Mouse (Mus musculus) testis, adult 2 months (tissue): ENCODE measurements at regions not wholly inside any gene's neighbourhood (a gene's known extent, or its start where the extent isn't known, plus 50 kb on each side); places are given as distances from the start of the nearest gene placed in this dataset.

Source experiments
- H3K27ac ChIP-seq: fragments of 200-500 bp; 2 replicates; pipeline ENCODE4 v1.5.1; 2012; ENCODE audit warnings: low read depth, low read length; ENCODE audit not compliant: control insufficient read depth, insufficient read depth
- H3K27me3 ChIP-seq: fragments of 200-500 bp; 2 replicates; pipeline ENCODE4 v1.6.1; 2012; ENCODE audit warnings: mild to moderate bottlenecking, low read length, moderate library complexity; ENCODE audit not compliant: control insufficient read depth, insufficient read depth
- H3K36me3 ChIP-seq: fragments of 200-500 bp; 2 replicates; pipeline ENCODE4 v1.6.1; 2012; ENCODE audit warnings: mild to moderate bottlenecking, low read length; ENCODE audit not compliant: control insufficient read depth, insufficient read depth
- H3K4me1 ChIP-seq: fragments of 200-500 bp; 2 replicates; pipeline ENCODE4 v1.6.1; 2012; ENCODE audit warnings: low read length; ENCODE audit not compliant: control insufficient read depth, insufficient read depth
- H3K4me3 ChIP-seq: fragments of 200-500 bp; 2 replicates; pipeline ENCODE4 v1.5.1; 2012; ENCODE audit warnings: low read depth, mild to moderate bottlenecking, low read length, moderate library complexity, mixed read lengths; ENCODE audit not compliant: control insufficient read depth
- CTCF ChIP-seq: fragments of 200-500 bp; IDR thresholded peaks from 2 replicates; pipeline ENCODE4 v1.5.1; 2012; ENCODE audit warnings: low read depth, mild to moderate bottlenecking, inconsistent platforms, low read length, moderate library complexity; ENCODE audit not compliant: control insufficient read depth, insufficient read depth, insufficient replicate concordance
- POLR2A ChIP-seq: fragments of 200-500 bp; IDR thresholded peaks from 2 replicates; pipeline ENCODE4 v1.6.1; 2012; ENCODE audit warnings: low read depth, mild to moderate bottlenecking, inconsistent platforms, low read length, moderate library complexity; ENCODE audit not compliant: control insufficient read depth

DNA sequence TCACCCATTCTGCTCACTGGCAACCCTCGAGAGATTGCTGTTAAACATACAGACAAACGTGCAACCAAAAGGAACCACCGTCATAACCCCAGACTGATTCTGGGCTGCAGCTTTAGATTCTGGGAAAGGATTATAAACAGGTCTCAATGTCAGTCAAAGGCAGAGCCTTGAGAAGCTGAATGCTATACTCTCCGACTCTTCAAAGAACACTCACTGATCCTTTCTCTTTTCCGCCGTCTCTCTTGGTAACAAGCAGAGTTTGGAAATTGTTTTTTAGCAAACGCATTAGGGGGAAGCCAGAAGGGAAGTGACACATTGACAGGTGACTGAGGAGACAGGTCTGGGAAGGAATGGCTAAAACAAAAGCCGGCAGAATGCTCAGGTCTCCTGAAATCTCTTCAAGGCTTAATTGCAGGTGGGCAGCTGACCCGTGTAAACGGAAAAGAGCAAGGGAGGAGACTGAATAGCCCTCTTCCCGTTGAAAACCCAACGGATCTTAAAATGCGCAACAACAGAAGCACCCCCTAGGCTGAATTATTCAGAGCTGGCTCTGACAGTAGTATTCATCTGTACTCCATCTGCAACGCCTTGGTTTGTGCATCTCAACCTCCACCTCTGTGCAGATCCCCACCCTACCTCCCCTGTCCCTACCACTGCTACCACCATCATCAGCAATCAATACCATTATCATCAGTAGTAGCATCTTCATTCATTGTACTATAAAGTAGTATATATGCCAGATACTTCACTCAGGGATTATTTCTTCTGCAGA lies 219.6 kb downstream of the Tmem38b start:
- H3K27me3 ChIP-seq = no peaks in the 10 kb centered on the region
- no peaks in the 10 kb centered on the region for H3K4me1 ChIP-seq
- H3K4me3 ChIP-seq = no peak overlapping the region
- H3K36me3 ChIP-seq = no peaks in the 10 kb centered on the region
- no peak overlapping the region for H3K27ac ChIP-seq
- TF ChIP-seq POLR2A = no peak
- TF ChIP-seq CTCF = no peak

DNA sequence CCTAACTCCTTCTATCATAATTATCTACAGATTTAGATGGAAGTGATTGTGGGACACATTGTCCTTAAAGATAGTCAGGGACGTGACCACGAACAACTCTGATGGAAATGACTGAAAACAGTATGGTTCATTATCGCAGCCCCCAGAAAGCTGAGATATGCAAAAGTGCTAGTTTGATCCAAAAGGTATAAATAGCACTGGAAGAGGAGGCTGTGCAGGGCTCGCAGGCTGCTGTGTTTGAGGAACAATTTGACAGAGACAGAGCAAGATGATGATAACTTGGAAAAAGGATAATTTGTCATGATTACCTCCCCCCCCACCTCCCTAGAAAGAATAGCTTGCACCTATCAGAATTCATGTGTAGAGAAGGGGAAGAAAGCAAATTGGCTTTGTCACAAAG lies 238.5 kb downstream of the Tmem38b start:
- Histone ChIP-seq H3K4me1 (no peaks in the 10 kb centered on the region), H3K27me3 (no peaks in the 10 kb centered on the region), H3K27ac (no peak overlapping the region), H3K4me3 (no peak overlapping the region), H3K36me3 (no peaks in the 10 kb centered on the region)
- TF ChIP-seq POLR2A (no peak), CTCF (no peak)

DNA sequence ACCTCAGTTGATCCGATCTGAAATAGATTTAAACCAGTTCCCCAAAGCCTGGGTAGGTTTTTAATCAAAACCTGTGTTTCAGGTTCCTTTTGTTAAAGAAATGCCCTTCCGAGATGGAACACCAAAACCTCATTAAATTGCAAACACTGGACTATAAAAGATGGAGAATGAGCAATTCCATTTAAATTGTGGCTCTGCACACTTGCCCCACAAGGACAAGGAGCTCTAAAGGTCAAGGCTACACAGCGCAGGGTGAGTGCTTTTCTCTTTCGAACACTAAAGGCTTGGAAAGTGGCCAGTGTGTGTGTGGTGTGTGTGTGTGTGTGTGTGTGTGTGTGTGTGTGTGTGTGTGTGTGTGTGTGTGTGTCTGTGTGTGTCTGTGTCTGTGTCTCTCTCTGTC lies 246.1 kb downstream of the Tmem38b start:
- Histone ChIP-seq H3K27ac (no peak overlapping the region), H3K4me3 (no peak overlapping the region), H3K4me1 (0 out of 2 replicates have a peak, but pooled peaks cover 2% of the 10 kb centered on the region), H3K36me3 (no peaks in the 10 kb centered on the region), H3K27me3 (no peaks in the 10 kb centered on the region)
- no peak for TF ChIP-seq POLR2A
- no peak for TF ChIP-seq CTCF

DNA sequence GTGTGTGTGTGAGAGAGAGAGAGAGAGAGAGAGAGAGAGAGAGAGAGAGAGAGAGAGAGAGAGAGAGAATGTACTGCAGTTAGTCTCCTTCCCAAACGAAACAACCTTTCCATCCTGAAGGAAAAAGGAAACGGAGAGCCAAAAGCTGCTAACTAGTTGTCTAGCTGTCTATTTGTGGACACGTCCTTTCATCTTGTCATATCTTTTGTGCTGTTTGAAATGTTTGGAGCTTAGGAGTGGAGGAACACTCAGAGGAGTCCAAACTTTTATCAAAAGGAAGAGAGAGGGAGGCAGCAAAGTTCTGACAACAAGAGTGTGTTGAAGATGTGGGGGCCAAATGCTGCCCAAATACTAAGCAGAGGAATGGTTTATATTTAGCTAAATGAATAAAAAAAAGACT lies 246.6 kb downstream of the Tmem38b start:
- Histone ChIP-seq H3K27ac (no peak overlapping the region), H3K4me1 (0 out of 2 replicates have a peak, but pooled peaks cover 2% of the 10 kb centered on the region), H3K36me3 (no peaks in the 10 kb centered on the region), H3K27me3 (no peaks in the 10 kb centered on the region), H3K4me3 (no peak overlapping the region)
- TF ChIP-seq POLR2A = no peak
- no peak for TF ChIP-seq CTCF

DNA sequence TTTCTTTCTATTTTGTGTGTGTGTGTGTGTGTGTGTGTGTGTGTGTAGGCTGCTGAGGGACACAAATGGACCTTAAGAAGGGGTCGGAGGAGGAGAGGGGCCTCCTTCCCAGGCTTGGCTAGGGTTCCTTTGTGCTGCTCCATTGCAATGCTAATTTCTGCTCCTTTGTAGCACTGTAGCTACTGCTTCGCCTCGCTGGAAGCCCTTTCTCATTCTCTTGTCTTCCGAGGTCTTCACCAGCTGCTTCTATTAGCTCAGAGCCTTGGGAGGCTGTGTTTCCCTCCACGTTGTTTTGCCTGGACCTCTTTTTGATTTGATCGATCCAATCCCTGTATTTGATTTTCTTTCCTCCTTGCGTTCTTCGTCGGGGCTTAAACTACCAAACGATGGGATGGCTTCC lies 247.1 kb downstream of the Tmem38b start:
- Histone ChIP-seq H3K27ac (no peak overlapping the region), H3K36me3 (no peaks in the 10 kb centered on the region), H3K27me3 (no peaks in the 10 kb centered on the region), H3K4me3 (no peak overlapping the region), H3K4me1 (0 out of 2 replicates have a peak, but pooled peaks cover 2% of the 10 kb centered on the region)
- no peak for TF ChIP-seq CTCF
- TF ChIP-seq POLR2A = no peak

DNA sequence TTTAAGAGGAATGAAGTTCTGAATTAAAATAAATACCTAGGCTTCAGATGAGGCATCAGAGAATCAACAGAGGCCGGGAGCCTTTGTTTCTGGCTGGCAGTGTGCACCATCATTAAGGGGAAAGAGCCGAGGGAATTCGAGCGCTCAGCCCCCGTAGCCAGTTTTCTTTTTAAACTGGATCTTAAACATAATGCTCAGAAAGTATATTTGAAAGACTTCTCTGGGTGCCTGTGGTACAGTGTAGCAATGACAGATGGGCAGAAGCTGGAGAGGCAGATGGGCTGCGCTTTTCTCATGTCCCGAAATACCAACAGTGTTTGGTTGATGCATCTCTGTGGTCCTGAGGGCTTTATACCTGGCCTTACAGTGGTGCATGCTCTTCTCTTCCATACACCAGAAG lies 247.6 kb downstream of the Tmem38b start:
- Histone ChIP-seq H3K4me1 (0 out of 2 replicates have a peak, but pooled peaks cover 2% of the 10 kb centered on the region), H3K27me3 (no peaks in the 10 kb centered on the region), H3K36me3 (no peaks in the 10 kb centered on the region), H3K27ac (no peak overlapping the region), H3K4me3 (no peak overlapping the region)
- TF ChIP-seq POLR2A (no peak), CTCF (no peak)

DNA sequence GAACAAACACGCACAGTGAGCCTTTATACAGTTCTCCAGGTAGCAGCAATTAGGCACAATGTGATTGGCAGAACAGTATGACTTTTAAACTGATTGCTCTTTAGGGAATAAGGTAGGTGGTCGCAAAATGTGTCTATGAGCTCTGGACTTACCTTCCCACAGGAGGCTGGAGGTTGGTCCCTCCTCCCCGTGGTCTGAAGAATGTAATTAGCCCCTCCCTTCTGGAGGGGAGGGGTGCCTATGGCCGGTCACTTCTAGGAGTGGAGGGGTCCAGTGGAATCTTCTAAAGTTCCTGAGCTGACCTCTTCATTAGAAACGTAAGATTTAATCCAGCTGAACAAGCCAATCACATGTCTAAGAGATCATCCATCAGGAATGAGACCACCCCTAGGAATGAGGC lies 248.4 kb downstream of the Tmem38b start:
- Histone ChIP-seq H3K27ac (no peak overlapping the region), H3K27me3 (no peaks in the 10 kb centered on the region), H3K4me3 (no peak overlapping the region), H3K4me1 (0 out of 2 replicates have a peak, but pooled peaks cover 2% of the 10 kb centered on the region), H3K36me3 (no peaks in the 10 kb centered on the region)
- TF ChIP-seq CTCF (no peak), POLR2A (no peak)
